Mouse (Mus musculus): Measurements from ENCODE around the gene Col5a2. TPM values are rescaled to one million over a fixed set of nuclear protein-coding genes. Genes with fewer than 3 reads are reported as not detected.

The Col5a2 gene
- total and polyA plus RNA-seq, 3 experiments: 0.07 to 0.46 TPM; not detected in 1

DNA sequence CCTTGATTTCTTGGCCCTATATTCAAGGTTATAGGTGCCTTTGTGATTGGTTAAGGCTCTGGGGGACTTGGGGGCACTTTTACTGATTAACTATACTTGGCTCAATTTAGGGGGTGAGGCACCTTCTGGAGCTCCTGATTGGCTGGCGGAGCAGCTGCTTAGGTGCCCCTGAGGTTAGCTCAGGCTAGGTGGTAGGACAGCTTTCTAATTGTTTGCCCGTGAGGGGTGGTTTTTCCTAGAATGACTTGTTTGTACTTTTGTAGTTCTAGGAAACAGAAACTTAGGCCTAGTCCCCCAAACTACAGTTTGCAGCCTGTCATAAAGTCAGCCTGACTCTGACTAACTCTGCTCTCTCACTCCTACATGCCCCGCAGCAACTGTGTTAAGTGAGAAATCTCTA lies 20.5 kb upstream of the Col5a2 start:
- no peak for DNase-seq (ENCODE audit: low read depth, low spot score)
- Histone ChIP-seq H3K4me1 (ENCODE audit: control insufficient read depth in 1 of 2, insufficient read depth in 2 of 2, low read length in 2 of 2) (no peaks in the 10 kb centered on the region), H3K9me3 (replicated peaks; ENCODE audit: insufficient read depth, low read length) (no peaks in the 10 kb centered on the region), H3K79me2 (ENCODE audit: control insufficient read depth, insufficient read depth, low read length, poor library complexity) (no peaks in the 10 kb centered on the region), H3K27me3 (ENCODE audit: control insufficient read depth in 1 of 2, insufficient read depth in 2 of 2, low read length in 2 of 2) (no peaks in the 10 kb centered on the region), H3K4me3 (ENCODE audit: control insufficient read depth in 1 of 2, insufficient read depth in 1 of 2, low read depth in 2 of 2, low read length in 2 of 2) (no peak overlapping the region), H3K27ac (ENCODE audit: control insufficient read depth, low read depth, low read length) (no peak overlapping the region), H3K36me3 (ENCODE audit: control insufficient read depth in 1 of 2, insufficient read depth in 2 of 2, low read length in 2 of 2) (no peaks in the 10 kb centered on the region), H3K9ac (ENCODE audit: control insufficient read depth, low read depth, low read length, poor library complexity, severe bottlenecking) (no peak overlapping the region)
- TF ChIP-seq USF2 (IDR thresholded peaks at IDR 0.05; ENCODE audit: borderline replicate concordance in 1 of 2, insufficient read depth in 1 of 2, low read depth in 1 of 2, low read length in 2 of 2): no peak
- no peak for TF ChIP-seq ETS1 (IDR thresholded peaks at IDR 0.05; ENCODE audit: low read depth, low read length)

DNA sequence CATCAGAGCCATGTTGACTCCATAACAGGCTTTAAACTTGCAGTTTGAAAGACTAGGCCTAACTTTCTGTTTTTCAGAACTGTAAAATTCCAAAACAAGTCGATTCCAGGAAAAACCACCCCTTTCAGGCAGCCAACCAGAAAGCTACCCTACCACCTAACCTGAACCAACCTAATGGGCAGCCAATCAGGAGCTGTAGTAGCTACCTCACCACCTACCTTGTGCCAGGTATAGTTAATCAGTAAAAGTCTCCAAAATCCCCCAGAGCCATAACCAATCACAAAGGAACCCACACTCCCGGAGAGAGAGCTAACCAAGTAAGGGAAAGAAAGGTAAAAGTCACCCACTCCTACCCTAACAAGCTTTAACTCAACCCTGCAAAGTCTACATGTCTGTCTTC lies 18.4 kb upstream of the Col5a2 start:
- DNase-seq (ENCODE audit: low read depth, low spot score): no peak
- no peaks in the 10 kb centered on the region for H3K36me3 ChIP-seq (ENCODE audit: control insufficient read depth in 1 of 2, insufficient read depth in 2 of 2, low read length in 2 of 2)
- H3K9ac ChIP-seq (ENCODE audit: control insufficient read depth, low read depth, low read length, poor library complexity, severe bottlenecking): no peak overlapping the region
- no peak for TF ChIP-seq CHD1 (IDR thresholded peaks at IDR 0.05; ENCODE audit: low read depth, low read length)
- no peak for TF ChIP-seq POLR2AphosphoS5 (IDR thresholded peaks at IDR 0.05; ENCODE audit: borderline replicate concordance, low read depth, low read length)
- no peak for TF ChIP-seq SMC3 (IDR thresholded peaks at IDR 0.05; ENCODE audit: low read depth, low read length)
- H3K27me3 ChIP-seq (ENCODE audit: control insufficient read depth in 1 of 2, insufficient read depth in 2 of 2, low read length in 2 of 2): no peaks in the 10 kb centered on the region
- no peak overlapping the region for H3K27ac ChIP-seq (ENCODE audit: control insufficient read depth, low read depth, low read length)
- no peaks in the 10 kb centered on the region for H3K9me3 ChIP-seq (replicated peaks; ENCODE audit: insufficient read depth, low read length)
- no peak overlapping the region for H3K4me3 ChIP-seq (ENCODE audit: control insufficient read depth in 1 of 2, insufficient read depth in 1 of 2, low read depth in 2 of 2, low read length in 2 of 2)
- no peaks in the 10 kb centered on the region for H3K79me2 ChIP-seq (ENCODE audit: control insufficient read depth, insufficient read depth, low read length, poor library complexity)
- no peaks in the 10 kb centered on the region for H3K4me1 ChIP-seq (ENCODE audit: control insufficient read depth in 1 of 2, insufficient read depth in 2 of 2, low read length in 2 of 2)

DNA sequence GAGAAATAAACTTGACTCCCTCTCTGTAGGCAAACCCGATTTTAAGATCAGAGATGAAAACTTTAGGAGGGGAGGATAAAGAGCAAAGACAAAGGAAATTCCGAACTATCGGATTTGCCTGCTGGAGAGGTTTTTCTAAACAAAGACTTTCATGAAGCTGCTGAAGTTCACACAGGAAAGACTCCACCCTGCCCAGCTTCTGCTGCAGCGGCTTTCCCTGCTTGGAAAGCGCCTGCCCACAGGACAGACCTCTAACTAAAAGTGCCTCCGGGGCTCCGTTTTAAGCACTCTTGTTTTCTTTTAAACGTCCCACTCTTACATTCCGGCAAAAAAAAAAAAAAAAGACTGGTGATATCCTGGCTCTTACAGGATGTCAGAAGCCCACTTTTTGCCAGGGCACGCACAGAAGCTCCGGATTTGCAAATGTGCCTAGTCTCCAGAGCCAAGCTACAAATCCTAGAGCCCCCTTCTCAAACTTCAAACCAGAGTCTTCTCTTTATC lies 791 bp downstream of the Col5a2 start:
- H3K4me1 ChIP-seq (ENCODE audit: control insufficient read depth in 1 of 2, insufficient read depth in 2 of 2, low read length in 2 of 2): no peaks in the 10 kb centered on the region
- H3K79me2 ChIP-seq (ENCODE audit: control insufficient read depth, insufficient read depth, low read length, poor library complexity): no peaks in the 10 kb centered on the region
- DNase-seq (ENCODE audit: low read depth, low spot score): no peak
- H3K9ac ChIP-seq (ENCODE audit: control insufficient read depth, low read depth, low read length, poor library complexity, severe bottlenecking): no peak overlapping the region
- H3K27me3 ChIP-seq (ENCODE audit: control insufficient read depth in 1 of 2, insufficient read depth in 2 of 2, low read length in 2 of 2): no peaks in the 10 kb centered on the region
- H3K4me3 ChIP-seq (ENCODE audit: control insufficient read depth in 1 of 2, insufficient read depth in 1 of 2, low read depth in 2 of 2, low read length in 2 of 2): no peak overlapping the region
- H3K36me3 ChIP-seq (ENCODE audit: control insufficient read depth in 1 of 2, insufficient read depth in 2 of 2, low read length in 2 of 2): no peaks in the 10 kb centered on the region
- H3K27ac ChIP-seq (ENCODE audit: control insufficient read depth, low read depth, low read length): no peak overlapping the region
- H3K9me3 ChIP-seq (replicated peaks; ENCODE audit: insufficient read depth, low read length): no peaks in the 10 kb centered on the region
- TF ChIP-seq MXI1 (IDR thresholded peaks at IDR 0.05; ENCODE audit: low read depth, low read length) (no peak), ELF1 (IDR thresholded peaks at IDR 0.05; ENCODE audit: low read depth, low read length) (no peak), GABPA (IDR thresholded peaks at IDR 0.05; ENCODE audit: low read depth, low read length) (no peak), KAT2A (conservative IDR thresholded peaks at IDR 0.05; ENCODE audit: low read depth, low read length) (no peak), BHLHE40 (IDR thresholded peaks at IDR 0.05; ENCODE audit: borderline replicate concordance, low read depth, low read length) (no peak), MAZ (IDR thresholded peaks at IDR 0.05; ENCODE audit: low read depth, low read length) (no peak), EP300 (IDR thresholded peaks at IDR 0.05; ENCODE audit: low read depth in 1 of 2, low read length in 2 of 2) (no peak), USF2 (IDR thresholded peaks at IDR 0.05; ENCODE audit: borderline replicate concordance in 1 of 2, insufficient read depth in 1 of 2, low read depth in 1 of 2, low read length in 2 of 2) (no peak), GATA1 (IDR thresholded peaks at IDR 0.05; ENCODE audit: low read depth, low read length) (no peak), TAL1 (IDR thresholded peaks at IDR 0.05; ENCODE audit: low read length) (no peak), ETS1 (IDR thresholded peaks at IDR 0.05; ENCODE audit: low read depth, low read length) (no peak), JUND (IDR thresholded peaks at IDR 0.05; ENCODE audit: low read depth, low read length) (no peak), UBTF (IDR thresholded peaks at IDR 0.05; ENCODE audit: borderline replicate concordance, insufficient read depth, low read depth, low read length) (no peak), MYC (IDR thresholded peaks at IDR 0.05; ENCODE audit: low read depth, low read length) (no peak), MAX (IDR thresholded peaks at IDR 0.05; ENCODE audit: low read length) (no peak), RCOR1 (IDR thresholded peaks at IDR 0.05; ENCODE audit: low read depth, low read length) (no peak), USF1 (IDR thresholded peaks at IDR 0.05; ENCODE audit: low read depth, low read length) (no peak), POLR2AphosphoS5 (IDR thresholded peaks at IDR 0.05; ENCODE audit: borderline replicate concordance, low read depth, low read length) (no peak), CHD2 (IDR thresholded peaks at IDR 0.05; ENCODE audit: low read length) (no peak)

All from MEL (cell line).